Mouse (Mus musculus) stomach, postnatal 0 days (tissue): ENCODE measurements around the gene Src.

Experiments
- CTCF ChIP-seq: IDR thresholded peaks from 2 replicates; pipeline ENCODE4 v1.5.1; 2016; ENCODE audit warnings: antibody characterized with exemption, low read depth, mild to moderate bottlenecking, moderate library complexity
- EP300 ChIP-seq: optimal IDR thresholded peaks from 2 replicates; pipeline ENCODE3; 2016; ENCODE audit warnings: antibody characterized with exemption

GRCm38 (mm10) chr2:157425643-157425988, 7.4 kb downstream of the Src start:
- TF ChIP-seq CTCF: no peak
- TF ChIP-seq EP300: no peak
